ENCODE assay signal across 9 mouse cellular contexts in genomic region chr9:46642696-46643095, GRCm38 (mm10).
A peak's percentile ranks its signal among the peaks of the same experiment; 100 is the strongest.
DNase-seq lines count a peak whose midpoint lies in the region; ATAC-seq and TF ChIP-seq lines count a peak whose summit lies in the region.
"Had no signal": no experiment of that assay in that cellular context is flagged by ENCODE, and none has a peak within 500 bp of the region (broad histone marks: within the 10 kb centered on the region; RNA-seq: fewer than 3 reads in every experiment).

No protein-coding gene starts in this region.

- TF ChIP-seq RAD21 in MEL (IDR thresholded peaks at IDR 0.05; ENCODE audit: low read depth, low read length), result no peak

- intact Hi-C loops in left cerebral cortex, adult 2 months (cut with DNase I), result no loop called here

- H3K9ac ChIP-seq in intestine, embryonic 14.5 days (ENCODE audit: low read length), result no peak overlapping the region
- H3K9ac ChIP-seq in intestine, embryonic 16.5 days (ENCODE audit: low read depth, low read length), result no peak overlapping the region
- no peak overlapping the region for H3K9ac ChIP-seq in MEL (ENCODE audit: control insufficient read depth, low read depth, low read length, poor library complexity, severe bottlenecking)
- H3K9ac ChIP-seq in intestine, embryonic 15.5 days, result no peak overlapping the region
- H3K9ac ChIP-seq: neural tube, embryonic 13.5 days had no signal

- no peak for TF ChIP-seq EP300 in MEL (IDR thresholded peaks at IDR 0.05; ENCODE audit: low read depth in 1 of 2, low read length in 2 of 2)

- DNase-seq in intestine, embryonic 14.5 days (ENCODE audit: low spot score), result peak; percentile 90
- peak; percentile 6 for DNase-seq in MEL (ENCODE audit: low read depth, low spot score)
- peak; percentile 8 for DNase-seq in c-Kit-positive CD71-negative TER-119-negative erythroid progenitor cells, embryonic 14.5 days (ENCODE audit: low read depth)
- peak; percentile 90 for DNase-seq in limb, embryonic 10.5 days (ENCODE audit: low spot score)
- DNase-seq in T-cell, adult 2 months (ENCODE audit: low spot score), result no peak
- DNase-seq in left cerebral cortex, adult 2 months (ENCODE audit: extremely low spot score in 1 of 2, low spot score in 2 of 2), result no peak

- H3K27ac ChIP-seq in intestine, embryonic 14.5 days (ENCODE audit: low read depth), result no peak overlapping the region
- no peak overlapping the region for H3K27ac ChIP-seq in intestine, embryonic 16.5 days (ENCODE audit: low read length)
- no peak overlapping the region for H3K27ac ChIP-seq in MEL (ENCODE audit: control insufficient read depth, low read depth, low read length)
- H3K27ac ChIP-seq in limb, embryonic 10.5 days, result no peak overlapping the region
- no peak overlapping the region for H3K27ac ChIP-seq in intestine, embryonic 15.5 days
- no peak overlapping the region for H3K27ac ChIP-seq in left cerebral cortex, adult 2 months
- H3K27ac ChIP-seq: neural tube, embryonic 13.5 days had no signal

- H3K9me3 ChIP-seq in intestine, embryonic 14.5 days (ENCODE audit: control insufficient read depth, low read length), result no peaks in the 10 kb centered on the region
- no peaks in the 10 kb centered on the region for H3K9me3 ChIP-seq in intestine, embryonic 16.5 days (ENCODE audit: control insufficient read depth, low read length)
- no peaks in the 10 kb centered on the region for H3K9me3 ChIP-seq in MEL (replicated peaks; ENCODE audit: insufficient read depth, low read length)
- H3K9me3 ChIP-seq in limb, embryonic 10.5 days (replicated peaks), result no peaks in the 10 kb centered on the region
- no peaks in the 10 kb centered on the region for H3K9me3 ChIP-seq in intestine, embryonic 15.5 days
- H3K9me3 ChIP-seq: neural tube, embryonic 13.5 days had no signal

- no peaks in the 10 kb centered on the region for H3K4me1 ChIP-seq in intestine, embryonic 14.5 days (replicated peaks; ENCODE audit: control insufficient read depth, insufficient read depth, low read length)
- no peaks in the 10 kb centered on the region for H3K4me1 ChIP-seq in intestine, embryonic 16.5 days (ENCODE audit: control insufficient read depth, insufficient read depth, low read length)
- H3K4me1 ChIP-seq in MEL (ENCODE audit: control insufficient read depth in 1 of 2, insufficient read depth in 2 of 2, low read length in 2 of 2), result no peaks in the 10 kb centered on the region
- peaks cover 5% of the 10 kb centered on the region; the same call in 1 of the 2 replicates for H3K4me1 ChIP-seq in limb, embryonic 10.5 days
- H3K4me1 ChIP-seq in intestine, embryonic 15.5 days (replicated peaks), result no peaks in the 10 kb centered on the region

- H3K79me2 ChIP-seq in MEL (ENCODE audit: control insufficient read depth, insufficient read depth, low read length, poor library complexity), result no peaks in the 10 kb centered on the region

- H3K4me3 ChIP-seq in intestine, embryonic 14.5 days (ENCODE audit: low read depth, low read length), result no peak overlapping the region
- no peak overlapping the region for H3K4me3 ChIP-seq in intestine, embryonic 16.5 days (ENCODE audit: low read length)
- H3K4me3 ChIP-seq in MEL (ENCODE audit: control insufficient read depth in 1 of 2, insufficient read depth in 1 of 2, low read depth in 2 of 2, low read length in 2 of 2), result no peak overlapping the region
- H3K4me3 ChIP-seq in limb, embryonic 10.5 days, result no peak overlapping the region
- H3K4me3 ChIP-seq in intestine, embryonic 15.5 days (replicated peaks), result no peak overlapping the region
- no peak overlapping the region for H3K4me3 ChIP-seq in left cerebral cortex, adult 2 months
- H3K4me3 ChIP-seq: neural tube, embryonic 13.5 days had no signal

- no peak for TF ChIP-seq POLR2A in MEL (IDR thresholded peaks at IDR 0.05; ENCODE audit: control insufficient read depth in 1 of 2, insufficient read depth in 1 of 2, low read depth in 1 of 2, low read length in 2 of 2, poor library complexity in 1 of 2)

- no peak for TF ChIP-seq CTCF in MEL (IDR thresholded peaks at IDR 0.05 in 2 of 3, conservative IDR thresholded peaks at IDR 0.05 in 1 of 3; ENCODE audit: control insufficient read depth in 1 of 3, insufficient read depth in 1 of 3, low read depth in 2 of 3, low read length in 3 of 3, poor library complexity in 1 of 3, severe bottlenecking in 1 of 3)
- TF ChIP-seq CTCF in left cerebral cortex, adult 2 months (IDR thresholded peaks at IDR 0.05), result no peak

- no peak for ATAC-seq in intestine, embryonic 14.5 days (replicated peaks; ENCODE audit: low FRiP score, low TSS enrichment, low read depth)
- no peak for ATAC-seq in intestine, embryonic 16.5 days
- ATAC-seq in intestine, embryonic 15.5 days, result no peak

- H3K27me3 ChIP-seq in intestine, embryonic 14.5 days (replicated peaks; ENCODE audit: control insufficient read depth, insufficient read depth, low read length), result no peaks in the 10 kb centered on the region
- H3K27me3 ChIP-seq in intestine, embryonic 16.5 days (replicated peaks; ENCODE audit: control insufficient read depth, insufficient read depth, low read length), result no peaks in the 10 kb centered on the region
- no peaks in the 10 kb centered on the region for H3K27me3 ChIP-seq in MEL (ENCODE audit: control insufficient read depth in 1 of 2, insufficient read depth in 2 of 2, low read length in 2 of 2)
- H3K27me3 ChIP-seq in limb, embryonic 10.5 days (ENCODE audit: low read depth, poor library complexity, severe bottlenecking), result no peaks in the 10 kb centered on the region
- H3K27me3 ChIP-seq in intestine, embryonic 15.5 days (replicated peaks), result no peaks in the 10 kb centered on the region
- H3K27me3 ChIP-seq: neural tube, embryonic 13.5 days had no signal

- WGBS in intestine, embryonic 14.5 days, result 5% methylated on average over 9 of the region's 9 CpGs
- WGBS in intestine, embryonic 16.5 days, result 5% methylated on average over 9 of the region's 9 CpGs
- 9% methylated on average over 9 of the region's 9 CpGs for WGBS in limb, embryonic 10.5 days
- WGBS in intestine, embryonic 15.5 days, result 3% methylated on average over 9 of the region's 9 CpGs

- H3K36me3 ChIP-seq in intestine, embryonic 14.5 days (ENCODE audit: control insufficient read depth, insufficient read depth, low read length), result no peaks in the 10 kb centered on the region
- no peaks in the 10 kb centered on the region for H3K36me3 ChIP-seq in intestine, embryonic 16.5 days (ENCODE audit: control insufficient read depth, insufficient read depth, low read length)
- no peaks in the 10 kb centered on the region for H3K36me3 ChIP-seq in MEL (ENCODE audit: control insufficient read depth in 1 of 2, insufficient read depth in 2 of 2, low read length in 2 of 2)
- H3K36me3 ChIP-seq in limb, embryonic 10.5 days, result no peaks in the 10 kb centered on the region
- no peaks in the 10 kb centered on the region for H3K36me3 ChIP-seq in intestine, embryonic 15.5 days
- H3K36me3 ChIP-seq: neural tube, embryonic 13.5 days had no signal

- H3K4me2 ChIP-seq in intestine, embryonic 14.5 days (ENCODE audit: low read length), result no peak overlapping the region
- H3K4me2 ChIP-seq in intestine, embryonic 16.5 days (ENCODE audit: low read depth, low read length), result no peak overlapping the region
- H3K4me2 ChIP-seq in intestine, embryonic 15.5 days (replicated peaks), result no peak overlapping the region
- H3K4me2 ChIP-seq: neural tube, embryonic 13.5 days had no signal

TF ChIP-seq in MEL, 35 proteins besides CTCF, POLR2A, EP300 and RAD21:
- TF ChIP-seq TAL1 (IDR thresholded peaks at IDR 0.05; ENCODE audit: low read length), result no peak
- TF ChIP-seq CHD2 (IDR thresholded peaks at IDR 0.05; ENCODE audit: low read length), result no peak

Comparison
In these comparisons a context has a peak if more than half of its experiments do, and no peak if none do; other contexts are left out.
1. DNase-seq: peak in intestine, embryonic 14.5 days (single experiment), MEL (single experiment), c-Kit-positive CD71-negative TER-119-negative erythroid progenitor cells, embryonic 14.5 days (single experiment) and limb, embryonic 10.5 days (single experiment); none in T-cell, adult 2 months (single experiment) and left cerebral cortex, adult 2 months (0 of 2).